Mouse (Mus musculus) forebrain, embryonic 12.5 days (tissue): ENCODE measurements around the gene Dgkd. TPM values are rescaled to one million over a fixed set of nuclear protein-coding genes. Genes with fewer than 3 reads are reported as not detected.

Source experiments
- ATAC-seq: fragments of 200-750 bp; cut with Nextera tagmentation; 2 replicates; pipeline ENCODE4 v1.8.0; 2017; ENCODE audit warnings: moderate TSS enrichment; ENCODE audit not compliant: low FRiP score
- H3K27ac ChIP-seq: fragments of 300-500 bp; sonication (generic); 2 replicates; pipeline ENCODE4 v1.5.1; 2016; ENCODE audit warnings: mild to moderate bottlenecking
- H3K27me3 ChIP-seq: fragments of 300-500 bp; sonication (generic); 2 replicates; pipeline ENCODE4 v1.6.1; 2016; ENCODE audit warnings: mild to moderate bottlenecking
- H3K36me3 ChIP-seq: fragments of 300-500 bp; sonication (generic); replicated peaks from 2 replicates; pipeline ENCODE4 v1.6.1; 2016; ENCODE audit warnings: mild to moderate bottlenecking
- H3K4me1 ChIP-seq: fragments of 300-500 bp; sonication (generic); 2 replicates; pipeline ENCODE4 v1.6.1; 2016
- H3K4me2 ChIP-seq: fragments of 300-500 bp; sonication (generic); 2 replicates; pipeline ENCODE4 v1.6.1; 2016; ENCODE audit warnings: mild to moderate bottlenecking, moderate library complexity
- H3K4me3 ChIP-seq: fragments of 300-500 bp; sonication (generic); replicated peaks from 2 replicates; pipeline ENCODE4 v1.5.1; 2016; ENCODE audit warnings: mild to moderate bottlenecking
- H3K9ac ChIP-seq: fragments of 300-500 bp; sonication (generic); 2 replicates; pipeline ENCODE4 v1.6.1; 2016; ENCODE audit warnings: mild to moderate bottlenecking
- H3K9me3 ChIP-seq: fragments of 300-500 bp; sonication (generic); 2 replicates; pipeline ENCODE4 v1.6.1; 2016
- WGBS: fragments of 180-500 bp; shearing (Covaris S2); methylation state at CpG from one replicate; pipeline ENCODE4 v1.1.7; 2016; 5-methylcytosine and 5-hydroxymethylcytosine counted together
- polyA plus RNA-seq: library from polyadenylated mRNA; unstranded; fragments of >200 nt; fragmentation: Nextera tagmentation; extraction: Ambion mirVana; gene quantifications from 2 replicates; pipeline ENCODE4 v1.2.1, GENCODE M21; 2016

Dgkd gene
- polyA plus RNA-seq, 1 experiment from 2014 or later, result 43.2 TPM

- Histone ChIP-seq H3K36me3 (no peaks in the 10 kb centered on the region), H3K9me3 (no peaks in the 10 kb centered on the region), H3K4me3 (no peak overlapping the region), H3K27ac (no peak overlapping the region), H3K4me1 (no peaks in the 10 kb centered on the region), H3K9ac (no peak overlapping the region), H3K27me3 (no peaks in the 10 kb centered on the region), H3K4me2 (no peak overlapping the region)
- WGBS, result 94% methylated on average over 2 of the region's 2 CpGs
- no peak for ATAC-seq
These were observed 46.6 kb downstream of the Dgkd start for GRCm38 (mm10) chr1:87899701-87900100.

GRCm38 (mm10) chr1:87900979-87901378 lies 47.9 kb downstream of the Dgkd start:
- H3K27ac ChIP-seq, result no peak overlapping the region
- no peaks in the 10 kb centered on the region for H3K36me3 ChIP-seq
- no peaks in the 10 kb centered on the region for H3K27me3 ChIP-seq
- H3K4me1 ChIP-seq, result no peaks in the 10 kb centered on the region
- no peaks in the 10 kb centered on the region for H3K9me3 ChIP-seq
- H3K4me3 ChIP-seq, result no peak overlapping the region
- ATAC-seq, result no peak
- H3K9ac ChIP-seq, result no peak overlapping the region
- H3K4me2 ChIP-seq, result no peak overlapping the region
- WGBS, result 92% methylated on average over 6 of the region's 6 CpGs

- Histone ChIP-seq H3K27ac (no peak overlapping the region), H3K36me3 (peaks cover 3% of the 10 kb centered on the region; the same call in 1 of the 2 replicates), H3K27me3 (no peaks in the 10 kb centered on the region), H3K4me1 (no peaks in the 10 kb centered on the region), H3K4me3 (no peak overlapping the region), H3K9me3 (no peaks in the 10 kb centered on the region), H3K9ac (no peak overlapping the region), H3K4me2 (no peak overlapping the region)
- ATAC-seq, result no peak
These were observed 49.1 kb downstream of the Dgkd start for GRCm38 (mm10) chr1:87902186-87902585.

- ATAC-seq, result no peak
- Histone ChIP-seq H3K4me2 (no peak overlapping the region), H3K9ac (no peak overlapping the region), H3K27ac (no peak overlapping the region), H3K36me3 (peaks cover 9% of the 10 kb centered on the region), H3K4me3 (no peak overlapping the region), H3K27me3 (no peaks in the 10 kb centered on the region), H3K4me1 (no peaks in the 10 kb centered on the region), H3K9me3 (no peaks in the 10 kb centered on the region)
- 92% methylated on average over 5 of the region's 5 CpGs for WGBS
These were observed 53.4 kb downstream of the Dgkd start for GRCm38 (mm10) chr1:87906361-87906956.

GRCm38 (mm10) chr1:87908006-87908405 lies 54.9 kb downstream of the Dgkd start:
- no peak for ATAC-seq
- Histone ChIP-seq H3K4me1 (no peaks in the 10 kb centered on the region), H3K9me3 (no peaks in the 10 kb centered on the region), H3K4me3 (no peak overlapping the region), H3K36me3 (peaks cover 9% of the 10 kb centered on the region), H3K4me2 (no peak overlapping the region), H3K9ac (no peak overlapping the region), H3K27ac (no peak overlapping the region), H3K27me3 (no peaks in the 10 kb centered on the region)
- WGBS, result 90% methylated on average over 2 of the region's 2 CpGs

GRCm38 (mm10) chr1:87908736-87909135 lies 55.6 kb downstream of the Dgkd start:
- Histone ChIP-seq H3K36me3 (peaks cover 9% of the 10 kb centered on the region), H3K27ac (no peak overlapping the region), H3K4me1 (no peaks in the 10 kb centered on the region), H3K4me2 (no peak overlapping the region), H3K9me3 (no peaks in the 10 kb centered on the region), H3K27me3 (no peaks in the 10 kb centered on the region), H3K9ac (no peak overlapping the region), H3K4me3 (no peak overlapping the region)
- 85% methylated on average over 3 of the region's 3 CpGs for WGBS
- no peak for ATAC-seq

- ATAC-seq, result no peak
- no peaks in the 10 kb centered on the region for H3K4me1 ChIP-seq
These were observed 56.5 kb downstream of the Dgkd start for GRCm38 (mm10) chr1:87909565-87909964.

GRCm38 (mm10) chr1:87910428-87910827 lies 57.3 kb downstream of the Dgkd start:
- ATAC-seq, result no peak
- Histone ChIP-seq H3K4me1 (no peaks in the 10 kb centered on the region), H3K4me2 (no peak overlapping the region), H3K27me3 (no peaks in the 10 kb centered on the region), H3K9ac (no peak overlapping the region), H3K36me3 (peaks cover 13% of the 10 kb centered on the region), H3K9me3 (no peaks in the 10 kb centered on the region), H3K27ac (no peak overlapping the region), H3K4me3 (no peak overlapping the region)
- 90% methylated on average over 1 of the region's 1 CpGs for WGBS

More at GRCm38 (mm10) chr1:87909565-87909964, 56.5 kb downstream of the Dgkd start:
- H3K27me3 ChIP-seq, result no peaks in the 10 kb centered on the region
- peaks cover 9% of the 10 kb centered on the region for H3K36me3 ChIP-seq
- H3K9ac ChIP-seq, result no peak overlapping the region
- no peak overlapping the region for H3K27ac ChIP-seq
- H3K4me2 ChIP-seq, result no peak overlapping the region
- no peak overlapping the region for H3K4me3 ChIP-seq
- no peaks in the 10 kb centered on the region for H3K9me3 ChIP-seq

- H3K27me3 ChIP-seq, result no peaks in the 10 kb centered on the region
- no peak overlapping the region for H3K4me2 ChIP-seq
- ATAC-seq, result no peak
- H3K36me3 ChIP-seq, result peaks cover 34% of the 10 kb centered on the region
- H3K4me3 ChIP-seq, result no peak overlapping the region
- H3K9ac ChIP-seq, result no peak overlapping the region
- no peaks in the 10 kb centered on the region for H3K9me3 ChIP-seq
- no peak overlapping the region for H3K27ac ChIP-seq
- no peaks in the 10 kb centered on the region for H3K4me1 ChIP-seq
These were observed 60.3 kb downstream of the Dgkd start for GRCm38 (mm10) chr1:87913356-87913755.

GRCm38 (mm10) chr1:87917361-87917760 lies 64.3 kb downstream of the Dgkd start:
- Histone ChIP-seq H3K27ac (no peak overlapping the region), H3K9me3 (no peaks in the 10 kb centered on the region), H3K4me2 (no peak overlapping the region), H3K4me3 (no peak overlapping the region), H3K36me3 (peaks cover 56% of the 10 kb centered on the region), H3K4me1 (no peaks in the 10 kb centered on the region), H3K27me3 (no peaks in the 10 kb centered on the region), H3K9ac (no peak overlapping the region)
- WGBS, result 97% methylated on average over 3 of the region's 3 CpGs
- no peak for ATAC-seq

- H3K27me3 ChIP-seq, result no peaks in the 10 kb centered on the region
- no peaks in the 10 kb centered on the region for H3K4me1 ChIP-seq
- H3K27ac ChIP-seq, result no peak overlapping the region
- no peaks in the 10 kb centered on the region for H3K9me3 ChIP-seq
- H3K36me3 ChIP-seq, result peaks cover 56% of the 10 kb centered on the region
- no peak overlapping the region for H3K9ac ChIP-seq
- no peak for ATAC-seq
- H3K4me3 ChIP-seq, result no peak overlapping the region
- no peak overlapping the region for H3K4me2 ChIP-seq
- WGBS, result 95% methylated on average over 2 of the region's 2 CpGs
These were observed 65.0 kb downstream of the Dgkd start for GRCm38 (mm10) chr1:87918061-87918460.

- Histone ChIP-seq H3K9me3 (no peaks in the 10 kb centered on the region), H3K27me3 (no peaks in the 10 kb centered on the region), H3K4me2 (no peak overlapping the region), H3K27ac (no peak overlapping the region), H3K9ac (no peak overlapping the region), H3K4me3 (no peak overlapping the region), H3K4me1 (no peaks in the 10 kb centered on the region), H3K36me3 (peaks cover 73% of the 10 kb centered on the region)
- 89% methylated on average over 3 of the region's 3 CpGs for WGBS
- no peak for ATAC-seq
These were observed 67.0 kb downstream of the Dgkd start for GRCm38 (mm10) chr1:87920056-87920614.

- Histone ChIP-seq H3K4me2 (no peak overlapping the region), H3K4me3 (no peak overlapping the region), H3K9ac (no peak overlapping the region), H3K4me1 (no peaks in the 10 kb centered on the region), H3K27me3 (no peaks in the 10 kb centered on the region), H3K9me3 (no peaks in the 10 kb centered on the region), H3K36me3 (peaks cover 78% of the 10 kb centered on the region), H3K27ac (no peak overlapping the region)
- WGBS, result 71% methylated on average over 1 of the region's 1 CpGs
- no peak for ATAC-seq
These were observed 69.6 kb downstream of the Dgkd start for GRCm38 (mm10) chr1:87922666-87923065.
